Mouse (Mus musculus) liver, postnatal 0 days (tissue): Measurements from ENCODE around the gene Gm37240. TPM values are rescaled to one million over a fixed set of nuclear protein-coding genes. Genes with fewer than 3 reads are reported as not detected.

ENCODE experiments used
- ATAC-seq: fragments of 200-750 bp; cut with Nextera tagmentation; 2 replicates; pipeline ENCODE4 v1.8.0; 2017; ENCODE audit warnings: mild to moderate bottlenecking, moderate library complexity
- DNase-seq: peaks from one replicate; pipeline ENCODE4 v3.0.0-alpha.2; 2016
- H3K27ac ChIP-seq: fragments of 300-500 bp; sonication (generic); 2 replicates; pipeline ENCODE4 v1.5.1; 2014; ENCODE audit warnings: antibody characterized with exemption, moderate library complexity, mild to moderate bottlenecking, low read depth
- H3K27me3 ChIP-seq: fragments of 300-500 bp; sonication (generic); 2 replicates; pipeline ENCODE4 v1.6.1; 2014; ENCODE audit warnings: low read length, control low read depth, mixed read lengths; ENCODE audit not compliant: insufficient read depth
- H3K36me3 ChIP-seq: fragments of 300-500 bp; sonication (generic); replicated peaks from 2 replicates; pipeline ENCODE4 v1.6.1; 2014; ENCODE audit warnings: mild to moderate bottlenecking, control low read depth, low read length, moderate library complexity, mixed read lengths; ENCODE audit not compliant: insufficient read depth
- H3K4me1 ChIP-seq: fragments of 300-500 bp; sonication (generic); 2 replicates; pipeline ENCODE4 v1.6.1; 2014; ENCODE audit warnings: antibody characterized with exemption, mild to moderate bottlenecking, control low read depth; ENCODE audit not compliant: insufficient read depth
- H3K4me2 ChIP-seq: fragments of 300-500 bp; sonication (generic); 2 replicates; pipeline ENCODE4 v1.6.1; 2014; ENCODE audit warnings: low read depth, mild to moderate bottlenecking, low read length, moderate library complexity, mixed read lengths
- H3K4me3 ChIP-seq: fragments of 300-500 bp; sonication (generic); 2 replicates; pipeline ENCODE4 v1.5.1; 2014; ENCODE audit warnings: low read depth, low read length
- H3K9ac ChIP-seq: fragments of 300-500 bp; sonication (generic); replicated peaks from 2 replicates; pipeline ENCODE4 v1.6.1; 2014; ENCODE audit warnings: mild to moderate bottlenecking, moderate library complexity
- H3K9me3 ChIP-seq: fragments of 300-500 bp; sonication (generic); 2 replicates; pipeline ENCODE4 v1.6.1; 2016; ENCODE audit warnings: mild to moderate bottlenecking, control low read depth, low read length, mixed read lengths
- CTCF ChIP-seq: sonication (generic); IDR thresholded peaks from 2 replicates; pipeline ENCODE4 v1.5.1; 2016; ENCODE audit warnings: antibody characterized with exemption, low read depth
- EP300 ChIP-seq: IDR thresholded peaks from 2 replicates; pipeline ENCODE4 v1.6.1; 2016; ENCODE audit warnings: antibody characterized with exemption, low read depth, mild to moderate bottlenecking
- WGBS: fragments of 180-500 bp; shearing (Covaris S2); extraction: QIAGEN DNeasy Blood & Tissue Kit; methylation state at CpG from one replicate; pipeline ENCODE4 v1.1.7; 2014; ENCODE audit not compliant: insufficient replicate concordance; 5-methylcytosine and 5-hydroxymethylcytosine counted together
- polyA plus RNA-seq: library from polyadenylated mRNA; unstranded; fragments of >200 nt; fragmentation: Nextera tagmentation; extraction: Ambion mirVana; gene quantifications from 2 replicates; pipeline ENCODE4 v1.2.1, GENCODE M21; 2015

The Gm37240 gene
- polyA plus RNA-seq, 1 experiment from 2014 or later, result 0.72 TPM

DNA sequence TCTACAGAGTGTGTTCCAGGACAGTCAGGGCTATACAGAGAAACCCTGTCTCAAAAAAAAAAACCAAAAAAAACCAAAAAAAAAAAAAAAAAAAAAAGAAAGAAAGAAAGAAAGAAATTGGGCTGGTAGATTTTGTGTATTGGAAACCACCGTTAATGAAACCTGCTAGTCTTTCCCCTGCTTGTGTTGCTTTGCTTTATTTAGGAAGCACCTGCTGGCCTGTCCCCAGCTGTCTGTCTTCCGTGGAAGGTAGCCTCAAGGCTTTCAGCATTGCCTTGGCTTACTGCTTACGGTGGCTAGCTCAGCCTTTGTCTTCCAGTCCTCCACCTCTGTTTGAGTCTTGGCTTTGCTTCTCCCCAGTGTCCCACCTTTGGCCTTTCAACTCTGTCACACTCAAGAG is 1060.4 kb downstream of the Gm37240 start:
- H3K4me1 ChIP-seq, result peaks cover 6% of the 10 kb centered on the region
- no peaks in the 10 kb centered on the region for H3K36me3 ChIP-seq
- no peaks in the 10 kb centered on the region for H3K27me3 ChIP-seq
- peak overlapping the region; percentile 48 for H3K27ac ChIP-seq
- no peak for DNase-seq
- ATAC-seq, result no peak
- 69% methylated on average over 3 of the region's 3 CpGs for WGBS
- no peak overlapping the region for H3K4me2 ChIP-seq
- H3K4me3 ChIP-seq, result no peak overlapping the region
- H3K9ac ChIP-seq, result no peak overlapping the region
- TF ChIP-seq CTCF (no peak), EP300 (no peak)
- H3K9me3 ChIP-seq, result no peaks in the 10 kb centered on the region

- ATAC-seq (no peak), DNase-seq (no peak)
- no peaks in the 10 kb centered on the region for H3K36me3 ChIP-seq
- 0 out of 2 replicates have a peak overlapping the region, but pooled peaks have one; percentile 42 for H3K27ac ChIP-seq
- H3K27me3 ChIP-seq, result no peaks in the 10 kb centered on the region
- H3K9me3 ChIP-seq, result no peaks in the 10 kb centered on the region
- WGBS, result 56% methylated on average over 3 of the region's 3 CpGs
- H3K4me3 ChIP-seq, result no peak overlapping the region
- no peak overlapping the region for H3K9ac ChIP-seq
- H3K4me1 ChIP-seq, result peaks cover 3% of the 10 kb centered on the region
- TF ChIP-seq EP300 (no peak), CTCF (no peak)
- H3K4me2 ChIP-seq, result no peak overlapping the region
Measured at GRCm38 (mm10) chr3:84826405-84826804, 1060.9 kb downstream of the Gm37240 start.

- no peak overlapping the region for H3K4me2 ChIP-seq
- 0 out of 2 replicates have a peak, but pooled peaks cover under 1% of the 10 kb centered on the region for H3K36me3 ChIP-seq
- DNase-seq (no peak), ATAC-seq (no peak)
- peak overlapping the region; percentile 42; the same call in 1 of the 2 replicates for H3K27ac ChIP-seq
- H3K4me1 ChIP-seq, result peaks cover 3% of the 10 kb centered on the region
- no peaks in the 10 kb centered on the region for H3K27me3 ChIP-seq
- WGBS, result 28% methylated on average over 5 of the region's 5 CpGs
- H3K4me3 ChIP-seq, result no peak overlapping the region
- no peak for TF ChIP-seq CTCF
- no peak for TF ChIP-seq EP300
- H3K9ac ChIP-seq, result no peak overlapping the region
- H3K9me3 ChIP-seq, result no peaks in the 10 kb centered on the region
Measured at GRCm38 (mm10) chr3:84825990-84826389, 1061.3 kb downstream of the Gm37240 start.

- Histone ChIP-seq H3K4me3 (no peak overlapping the region), H3K9ac (no peak overlapping the region)
Measured at GRCm38 (mm10) chr3:84820654-84821201, 1066.6 kb downstream of the Gm37240 start.

DNA sequence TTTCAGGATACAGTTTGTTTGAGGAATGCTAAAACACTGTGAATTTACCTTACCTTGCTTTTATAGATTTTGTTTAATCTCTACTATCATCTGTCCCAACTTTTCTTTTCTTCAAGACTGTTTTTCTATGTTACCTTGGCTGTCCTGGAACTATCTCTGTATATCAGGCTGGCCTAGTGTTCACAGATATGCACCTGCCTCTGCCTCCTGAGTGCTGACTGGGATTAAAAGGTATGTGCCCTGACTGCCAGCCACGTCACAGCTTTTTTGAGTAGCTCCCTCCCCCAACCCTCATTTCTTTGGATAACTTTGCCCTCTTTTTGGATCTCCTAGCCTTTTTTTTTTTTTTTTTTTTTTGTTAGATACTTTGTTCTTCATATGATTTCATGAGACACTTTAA is 1070.4 kb downstream of the Gm37240 start:
- Histone ChIP-seq H3K4me1 (peaks cover 17% of the 10 kb centered on the region), H3K4me2 (peak overlapping the region; percentile 100; the same call in 1 of the 2 replicates), H3K9ac (no peak overlapping the region), H3K9me3 (no peaks in the 10 kb centered on the region), H3K36me3 (0 out of 2 replicates have a peak, but pooled peaks cover 3% of the 10 kb centered on the region), H3K27ac (no peak overlapping the region), H3K4me3 (no peak overlapping the region), H3K27me3 (no peaks in the 10 kb centered on the region)
- 57% methylated on average over 1 of the region's 1 CpGs for WGBS
- TF ChIP-seq CTCF, result no peak
- TF ChIP-seq EP300, result no peak
- DNase-seq (no peak), ATAC-seq (no peak)

More at GRCm38 (mm10) chr3:84820654-84821201, 1066.6 kb downstream of the Gm37240 start:
- Histone ChIP-seq H3K4me2 (no peak overlapping the region), H3K27ac (no peak overlapping the region; the same call in 1 of the 2 replicates), H3K27me3 (no peaks in the 10 kb centered on the region), H3K4me1 (peaks cover 9% of the 10 kb centered on the region), H3K36me3 (0 out of 2 replicates have a peak, but pooled peaks cover 3% of the 10 kb centered on the region), H3K9me3 (no peaks in the 10 kb centered on the region)
- DNase-seq (no peak), ATAC-seq (no peak)
- TF ChIP-seq EP300 (no peak), CTCF (no peak)
- WGBS, result 78% methylated on average over 2 of the region's 2 CpGs

- H3K27ac ChIP-seq, result peak overlapping the region; percentile 94
- no peaks in the 10 kb centered on the region for H3K9me3 ChIP-seq
- no peak for ATAC-seq
- H3K9ac ChIP-seq, result peak overlapping the region; percentile 87
- H3K4me1 ChIP-seq, result peaks cover 17% of the 10 kb centered on the region
- H3K27me3 ChIP-seq, result no peaks in the 10 kb centered on the region
- TF ChIP-seq CTCF, result no peak
- TF ChIP-seq EP300, result no peak
- peak overlapping the region; percentile 100 for H3K4me2 ChIP-seq
- peak; percentile 61 for DNase-seq
- peak overlapping the region; percentile 88 for H3K4me3 ChIP-seq
- H3K36me3 ChIP-seq, result no peaks in the 10 kb centered on the region
- under 1% methylated on average over 29 of the region's 29 CpGs for WGBS
Measured at GRCm38 (mm10) chr3:84815461-84815860, 1071.9 kb downstream of the Gm37240 start.
